Mouse (Mus musculus) fat pad, adult 2 months (tissue): ENCODE data around the gene Bace2.

Source experiments
- DNase-seq: peaks from one replicate; pipeline ENCODE4 v3.0.0-alpha.2; 2011; ENCODE audit warnings: low read depth, low spot score; ENCODE audit errors: extremely low read depth

The Bace2 gene

DNA sequence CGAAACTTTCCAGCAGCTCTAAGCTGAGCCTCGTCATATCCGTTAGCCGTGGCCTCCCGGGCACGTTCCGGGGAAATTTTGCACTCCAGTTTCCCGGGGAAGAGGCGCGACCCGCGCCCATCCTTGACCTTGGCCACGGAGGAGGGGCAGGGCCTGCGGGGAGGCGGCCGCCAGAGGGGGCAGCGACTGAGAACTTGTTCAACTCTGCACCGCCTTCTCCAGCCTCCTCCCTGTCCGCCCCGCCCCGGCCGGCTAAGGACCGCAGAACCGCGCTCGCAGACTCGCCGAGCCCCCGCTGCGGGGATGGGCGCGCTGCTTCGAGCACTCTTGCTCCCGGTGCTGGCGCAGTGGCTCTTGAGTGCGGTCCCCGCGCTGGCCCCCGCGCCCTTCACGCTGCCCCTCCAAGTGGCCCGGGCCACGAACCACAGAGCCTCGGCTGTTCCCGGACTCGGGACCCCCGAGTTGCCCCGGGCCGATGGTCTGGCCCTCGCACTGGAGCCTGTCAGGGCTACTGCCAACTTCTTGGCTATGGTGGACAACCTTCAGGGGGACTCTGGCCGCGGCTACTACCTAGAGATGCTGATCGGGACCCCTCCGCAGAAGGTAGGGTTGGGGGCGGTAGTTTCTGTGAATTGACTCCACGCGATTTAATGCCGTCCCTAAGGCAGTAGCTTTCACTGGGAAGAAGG is at the start of gene Bace2:
Bace2 (plus strand) TSS at position 244 of the 689 bp plus-strand sequence.
- DNase-seq: no peak

DNA sequence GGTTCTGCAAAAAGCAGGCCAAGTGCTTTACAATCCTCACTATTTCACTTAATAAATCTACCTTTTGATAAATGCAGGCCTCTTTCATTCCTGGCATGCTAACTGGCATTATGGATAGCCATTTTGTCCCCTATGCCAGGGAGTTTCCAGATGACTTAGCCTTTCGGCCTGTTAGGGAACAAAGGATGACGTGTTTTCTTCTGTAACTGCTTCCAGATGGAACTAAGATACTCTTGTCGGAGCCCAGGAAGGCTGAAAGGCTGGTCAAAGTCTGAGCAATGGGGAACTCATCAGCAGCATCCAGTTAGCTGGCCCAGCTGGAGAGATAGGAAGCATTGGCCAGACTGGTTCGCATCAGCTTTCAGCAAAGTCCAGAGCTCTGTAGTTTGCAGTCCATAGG is 48.9 kb upstream of the Bace2 start:
- no peak for DNase-seq

- DNase-seq: no peak
Observed at GRCm38 (mm10) chr16:97309796-97310569, 46.6 kb upstream of the Bace2 start.

- no peak for DNase-seq
Observed at GRCm38 (mm10) chr16:97310570-97310846, 46.0 kb upstream of the Bace2 start.

DNA sequence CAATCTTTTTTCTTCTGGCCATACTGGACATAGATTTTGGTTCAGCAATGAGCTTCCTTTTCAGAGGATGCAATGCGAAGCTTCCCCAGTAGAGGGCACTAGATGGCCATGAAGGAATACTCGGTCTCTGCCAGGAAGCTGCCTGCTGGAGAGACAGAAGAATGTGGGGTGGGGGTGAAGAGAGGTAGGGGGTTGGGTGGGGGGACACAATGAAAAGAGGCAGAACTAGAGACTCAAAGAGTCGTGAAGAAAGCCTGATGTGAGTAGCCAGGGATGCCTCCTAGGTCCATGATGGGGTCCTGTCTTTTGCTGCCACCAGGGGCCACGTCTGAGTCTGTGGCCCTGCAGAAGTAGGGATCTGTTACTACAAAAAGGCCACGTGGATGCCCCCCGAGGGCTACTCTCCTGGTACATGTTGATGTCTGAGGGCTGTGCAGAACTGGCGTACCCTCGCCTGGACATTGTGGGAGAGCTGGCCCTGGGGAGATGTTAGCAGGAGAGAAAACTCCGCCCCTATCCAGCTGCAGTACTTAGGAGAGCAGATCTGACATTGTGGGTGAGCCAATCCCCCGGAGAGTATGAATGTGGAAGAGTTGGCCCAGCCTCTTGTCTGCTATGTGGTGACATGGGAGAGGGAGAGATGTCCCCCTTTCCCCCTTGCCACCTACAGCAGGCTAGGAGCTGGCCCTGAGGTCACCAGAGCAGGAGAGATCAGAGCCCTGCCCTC is 43.4 kb upstream of the Bace2 start:
- no peak for DNase-seq

GRCm38 (mm10) chr16:97321576-97321975 is 35.0 kb upstream of the Bace2 start:
- DNase-seq: no peak

- no peak for DNase-seq
Observed at GRCm38 (mm10) chr16:97322604-97323003, 33.9 kb upstream of the Bace2 start.

DNA sequence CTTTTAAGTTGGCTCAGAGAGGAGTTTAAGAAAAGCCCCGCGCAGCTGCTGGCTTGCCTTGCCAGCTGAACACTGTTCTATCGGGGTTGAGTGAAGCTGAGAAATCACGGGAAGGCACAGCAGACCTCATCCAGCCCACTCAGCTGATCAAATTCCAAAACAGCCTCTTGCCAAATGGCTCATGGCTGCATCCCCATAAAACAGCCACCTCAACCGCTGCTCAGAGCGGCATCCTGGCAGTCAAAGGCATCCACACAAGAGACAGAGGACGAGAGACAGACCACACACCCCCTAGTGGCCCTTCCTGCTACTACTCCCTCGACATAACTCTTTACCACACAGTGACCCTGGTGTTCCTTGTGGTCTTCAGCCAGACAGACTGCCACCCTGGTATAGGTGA is 30.6 kb upstream of the Bace2 start:
- no peak for DNase-seq

DNA sequence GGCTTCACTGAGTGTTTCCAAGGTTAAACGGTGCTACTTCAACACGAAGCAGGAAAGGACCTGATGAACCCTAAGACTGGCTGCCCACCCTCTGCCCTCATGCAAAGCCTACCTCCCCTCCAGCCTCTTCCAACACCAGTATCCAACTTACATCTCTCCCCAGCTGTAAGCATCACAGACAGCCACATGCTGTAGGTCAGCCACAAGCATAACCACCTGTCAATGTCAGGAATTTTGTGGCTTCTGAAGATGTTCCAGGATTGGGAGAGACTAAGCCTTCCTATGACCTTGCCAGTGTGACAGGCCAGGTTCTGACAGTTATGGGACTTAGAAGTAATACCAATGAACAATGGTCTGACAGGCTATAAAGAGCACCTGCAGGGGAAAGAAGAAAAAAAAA is 27.9 kb upstream of the Bace2 start:
- no peak for DNase-seq

GRCm38 (mm10) chr16:97353013-97353412 is 3.5 kb upstream of the Bace2 start:
- DNase-seq: no peak

GRCm38 (mm10) chr16:97354632-97355031 is 1.9 kb upstream of the Bace2 start:
- no peak for DNase-seq

DNA sequence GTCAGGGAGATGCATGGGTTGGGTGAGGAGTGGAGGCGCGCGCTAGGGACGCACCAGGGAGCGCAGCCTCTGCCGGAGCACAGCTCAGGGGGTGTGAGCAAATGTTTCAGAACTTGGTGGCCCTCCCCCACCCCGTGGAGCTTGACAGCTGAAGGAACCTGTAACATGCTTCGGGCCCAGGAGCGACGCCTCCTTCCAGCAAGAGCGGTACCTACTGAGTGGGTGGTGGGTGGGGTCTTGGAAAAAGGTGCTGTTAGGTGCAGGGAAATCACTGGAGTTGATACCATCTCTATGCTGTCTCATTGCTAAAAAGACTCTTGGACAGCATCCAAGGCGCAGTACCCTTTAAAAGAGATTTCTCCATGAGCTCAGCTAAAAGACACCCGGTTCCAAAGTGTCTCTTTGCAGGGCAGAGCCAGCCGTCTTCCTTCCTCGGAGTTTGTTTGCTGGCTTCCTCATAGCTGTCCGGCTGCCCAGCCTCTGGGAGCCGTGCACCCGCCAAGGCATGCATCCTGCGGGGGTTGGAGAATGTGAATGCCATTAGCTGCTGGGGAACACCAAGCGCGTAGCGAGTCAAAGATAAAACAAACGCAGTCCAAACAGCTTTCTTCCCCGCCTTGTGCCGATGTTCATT is 763 bp downstream of the Bace2 start:
- no peak for DNase-seq

DNA sequence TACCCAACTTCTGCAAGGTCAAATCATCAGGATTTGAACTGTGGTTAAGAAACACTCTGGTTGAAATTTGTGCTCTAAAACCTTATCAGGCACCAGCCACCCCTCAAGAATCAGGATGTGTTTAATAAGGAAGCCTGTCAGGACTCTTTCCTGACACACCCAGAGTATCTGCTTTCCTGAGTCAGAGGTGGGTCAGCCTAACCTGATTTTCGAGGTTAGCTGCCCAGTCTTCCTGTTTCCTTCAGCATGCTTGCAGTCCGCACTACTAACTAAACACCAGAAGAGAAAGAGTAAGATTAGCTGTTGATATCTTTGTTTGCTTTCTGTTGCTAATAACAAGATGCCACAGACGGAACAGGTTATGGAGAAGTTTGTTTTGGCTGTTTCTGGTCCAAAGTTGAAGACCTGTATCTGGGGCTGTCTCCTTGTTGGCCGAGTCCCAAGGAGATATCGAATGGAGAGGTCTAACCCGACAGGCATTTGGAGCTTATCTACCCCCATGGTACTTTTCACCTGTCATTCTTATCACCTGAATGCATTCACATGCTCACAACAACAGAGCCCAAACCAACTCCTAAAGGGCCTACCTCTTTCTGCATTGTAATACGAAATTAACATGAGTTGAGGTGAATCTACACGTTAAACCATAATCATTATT is 5.8 kb downstream of the Bace2 start:
- no peak for DNase-seq

GRCm38 (mm10) chr16:97366141-97366540 is 9.6 kb downstream of the Bace2 start:
- DNase-seq: no peak

DNA sequence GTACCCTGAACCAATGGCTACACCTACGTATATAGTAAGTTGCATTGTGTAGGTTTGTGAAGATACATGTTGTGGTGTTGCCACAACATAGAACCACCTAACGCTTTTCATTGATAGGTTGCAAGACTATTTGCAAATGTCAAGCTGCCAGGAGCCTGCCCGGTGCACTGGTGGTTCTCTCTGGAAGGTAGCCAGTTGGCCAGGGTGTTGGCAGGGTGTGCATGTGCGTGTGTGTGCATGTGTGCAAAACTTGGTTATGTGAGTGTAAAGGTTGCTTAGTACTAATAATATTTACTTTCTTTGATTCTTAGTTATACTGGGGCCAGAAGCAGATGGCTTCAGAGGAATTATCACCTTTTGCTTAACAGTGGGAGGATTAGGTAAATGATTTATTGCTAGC is 13.7 kb downstream of the Bace2 start:
- DNase-seq: no peak

GRCm38 (mm10) chr16:97387955-97388354 is 31.4 kb downstream of the Bace2 start:
- DNase-seq: no peak

- no peak for DNase-seq
Observed at GRCm38 (mm10) chr16:97391289-97391688, 34.7 kb downstream of the Bace2 start.

DNA sequence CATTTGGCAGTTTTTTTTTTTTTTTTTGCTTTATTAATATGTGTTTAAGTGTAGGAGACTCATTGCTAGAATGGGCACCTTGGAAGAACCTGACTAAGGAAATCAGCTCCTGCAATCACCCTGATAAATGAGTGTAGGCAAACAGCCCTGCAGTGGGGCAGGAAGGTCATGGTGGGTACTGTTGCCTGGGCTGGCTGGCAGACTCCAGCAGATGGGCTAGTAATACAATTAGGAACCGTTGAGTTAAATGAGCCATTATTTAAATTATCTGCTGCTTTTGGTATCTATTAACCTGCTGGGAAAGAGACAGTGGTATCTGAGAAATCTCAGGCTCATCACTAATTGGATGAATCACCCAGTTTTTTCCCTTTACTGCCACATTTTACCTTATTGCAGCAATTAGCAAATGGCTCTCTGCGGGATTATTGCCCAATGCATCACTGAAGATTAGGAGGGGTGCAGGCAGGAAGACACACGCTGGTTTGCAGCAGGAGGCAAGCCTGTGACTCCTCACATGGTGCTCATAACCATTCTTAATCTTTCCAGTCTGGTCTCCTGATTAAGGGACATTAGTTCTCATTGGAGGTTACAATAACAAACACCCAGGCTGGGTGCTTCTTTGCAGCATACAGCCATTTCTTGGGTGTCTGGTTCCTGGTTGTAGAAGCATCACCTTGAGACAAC is 35.3 kb downstream of the Bace2 start:
- DNase-seq: no peak

GRCm38 (mm10) chr16:97396436-97396835 is 39.9 kb downstream of the Bace2 start:
- DNase-seq: no peak

GRCm38 (mm10) chr16:97397945-97398531 is 41.5 kb downstream of the Bace2 start:
- DNase-seq: no peak
